Mouse (Mus musculus) CH12.LX (cell line): ENCODE data around the gene Irf8. TPM values are rescaled to one million over a fixed set of nuclear protein-coding genes. Genes with fewer than 3 reads are reported as not detected.
A peak's percentile ranks its signal among the peaks of the same experiment; 100 is the strongest.

Experiments
- DNase-seq: peaks from one replicate; pipeline ENCODE4 v3.0.0-alpha.2; 2013; ENCODE audit errors: extremely low read depth
- H3K27ac ChIP-seq: 2 replicates; pipeline ENCODE4 v1.5.1; 2012; ENCODE audit warnings: low read depth, mild to moderate bottlenecking, control low read depth, moderate library complexity; ENCODE audit not compliant: insufficient read depth
- H3K27me3 ChIP-seq: replicated peaks from 2 replicates; pipeline ENCODE3; 2012; ENCODE audit warnings: inconsistent platforms
- H3K36me3 ChIP-seq, 2 experiments: replicated peaks in 1 of 2; 2 replicates each; pipeline versions ENCODE3 to v1.6.1; 2012; ENCODE audit warnings: inconsistent platforms in 1 of 2, low read length in 1 of 2, mild to moderate bottlenecking in 1 of 2, mixed read lengths in 1 of 2, moderate library complexity in 1 of 2; ENCODE audit not compliant: control insufficient read depth in 1 of 2, insufficient read depth in 1 of 2
- H3K4me1 ChIP-seq, 2 experiments: 2 replicates each; pipeline ENCODE4 v1.6.1; 2012; ENCODE audit warnings: inconsistent platforms in 1 of 2, moderate library complexity in 1 of 2; ENCODE audit not compliant: insufficient read depth in 2 of 2, control insufficient read depth in 1 of 2
- H3K4me2 ChIP-seq: 2 replicates; pipeline ENCODE4 v1.6.1; 2012; ENCODE audit warnings: low read depth, mild to moderate bottlenecking, control low read depth; ENCODE audit not compliant: poor library complexity, insufficient read depth, severe bottlenecking
- H3K4me3 ChIP-seq, 3 experiments: fragments of 150-350 bp in 1 of 3; sonication (generic) in 1 of 3; replicated peaks in 1 of 3; 2 replicates each; pipeline versions ENCODE3 to v1.5.1; 2011 to 2012; ENCODE audit warnings: low read depth in 2 of 3, low read length in 2 of 3, mild to moderate bottlenecking in 2 of 3, moderate library complexity in 2 of 3, control low read depth in 1 of 3, improper control_type of control experiment in 1 of 3, inconsistent platforms in 1 of 3, mixed read lengths in 1 of 3; ENCODE audit not compliant: poor library complexity in 1 of 3
- H3K79me2 ChIP-seq: replicated peaks from 2 replicates; pipeline ENCODE4 v1.6.1; 2012; ENCODE audit warnings: mild to moderate bottlenecking, moderate library complexity; ENCODE audit not compliant: control insufficient read depth, poor library complexity, insufficient read depth, severe bottlenecking; ENCODE audit errors: extremely low read depth
- H3K9ac ChIP-seq: 2 replicates; pipeline ENCODE4 v1.6.1; 2012; ENCODE audit warnings: low read depth, mild to moderate bottlenecking, control low read depth, moderate library complexity; ENCODE audit not compliant: insufficient read depth
- H3K9me3 ChIP-seq: replicated peaks from 2 replicates; pipeline ENCODE3; 2012; ENCODE audit warnings: low read length, inconsistent platforms, mixed read lengths
- CHD1 ChIP-seq: IDR thresholded peaks from 2 replicates; pipeline ENCODE4 v1.6.1; 2012; ENCODE audit warnings: low read depth, low read length, improper control_type of control experiment, inconsistent platforms
- CHD2 ChIP-seq: IDR thresholded peaks from 2 replicates; pipeline ENCODE4 v1.6.1; 2011; ENCODE audit warnings: low read length, improper control_type of control experiment
- E2F4 ChIP-seq: IDR thresholded peaks from 2 replicates; pipeline ENCODE4 v1.6.1; 2011; ENCODE audit warnings: low read depth, low read length, improper control_type of control experiment; ENCODE audit not compliant: insufficient replicate concordance
- EP300 ChIP-seq: IDR thresholded peaks from 2 replicates; pipeline ENCODE4 v1.6.1; 2011; ENCODE audit warnings: low read length, improper control_type of control experiment
- ETS1 ChIP-seq: conservative IDR thresholded peaks from 2 replicates; pipeline ENCODE4 v1.6.1; 2012; ENCODE audit warnings: low read depth, mild to moderate bottlenecking, inconsistent platforms, low read length, improper control_type of control experiment, moderate library complexity
- GABPA ChIP-seq: IDR thresholded peaks from 2 replicates; pipeline ENCODE4 v1.6.1; 2012; ENCODE audit warnings: low read depth, low read length, improper control_type of control experiment, inconsistent platforms; ENCODE audit not compliant: insufficient replicate concordance
- HCFC1 ChIP-seq: IDR thresholded peaks from 2 replicates; pipeline ENCODE4 v1.6.1; 2012; ENCODE audit warnings: low read depth, mild to moderate bottlenecking, inconsistent platforms, low read length, improper control_type of control experiment
- IRF4 ChIP-seq: IDR thresholded peaks from 2 replicates; pipeline ENCODE4 v1.6.1; 2014; ENCODE audit warnings: low read depth, mild to moderate bottlenecking, inconsistent platforms, low read length, improper control_type of control experiment
- MEF2A ChIP-seq: IDR thresholded peaks from 2 replicates; pipeline ENCODE4 v1.6.1; 2014; ENCODE audit warnings: low read depth, mild to moderate bottlenecking, inconsistent platforms, low read length, improper control_type of control experiment, borderline replicate concordance
- NELFE ChIP-seq: IDR thresholded peaks from 2 replicates; pipeline ENCODE4 v1.6.1; 2011; ENCODE audit warnings: low read depth, low read length, improper control_type of control experiment
- PAX5 ChIP-seq: IDR thresholded peaks from 2 replicates; pipeline ENCODE4 v1.6.1; 2012; ENCODE audit warnings: low read length, inconsistent platforms, mixed read lengths
- POLR2A ChIP-seq: IDR thresholded peaks from 2 replicates; pipeline ENCODE4 v1.6.1; 2011; ENCODE audit warnings: low read depth, mild to moderate bottlenecking, improper control_type of control experiment, low read length
- RAD21 ChIP-seq: IDR thresholded peaks from 2 replicates; pipeline ENCODE4 v1.6.1; 2011; ENCODE audit warnings: low read depth, mild to moderate bottlenecking, low read length, improper control_type of control experiment, moderate library complexity
- SIN3A ChIP-seq: IDR thresholded peaks from 2 replicates; pipeline ENCODE4 v1.6.1; 2012; ENCODE audit warnings: low read length, improper control_type of control experiment, inconsistent platforms
- SMC3 ChIP-seq: IDR thresholded peaks from 2 replicates; pipeline ENCODE4 v1.6.1; 2011; ENCODE audit warnings: low read depth, low read length, improper control_type of control experiment
- TBP ChIP-seq: conservative IDR thresholded peaks from 2 replicates; pipeline ENCODE4 v1.6.1; 2011; ENCODE audit warnings: low read depth, low read length, improper control_type of control experiment
- TCF12 ChIP-seq: IDR thresholded peaks from 2 replicates; pipeline ENCODE4 v1.6.1; 2014; ENCODE audit warnings: low read depth, mild to moderate bottlenecking, inconsistent platforms, low read length, improper control_type of control experiment
- UBTF ChIP-seq: IDR thresholded peaks from 2 replicates; pipeline ENCODE4 v1.6.1; 2012; ENCODE audit warnings: low read depth, mild to moderate bottlenecking, inconsistent platforms, low read length, improper control_type of control experiment, moderate library complexity
- USF1 ChIP-seq: IDR thresholded peaks from 2 replicates; pipeline ENCODE4 v1.6.1; 2014; ENCODE audit warnings: low read depth, mild to moderate bottlenecking, inconsistent platforms, low read length, improper control_type of control experiment
- ZC3H11A ChIP-seq: IDR thresholded peaks from 2 replicates; pipeline ENCODE4 v1.6.1; 2012; ENCODE audit warnings: low read depth, mild to moderate bottlenecking, inconsistent platforms, low read length, improper control_type of control experiment
- ZKSCAN1 ChIP-seq: IDR thresholded peaks from 2 replicates; pipeline ENCODE4 v1.6.1; 2012; ENCODE audit warnings: low read depth, inconsistent platforms, low read length, improper control_type of control experiment, borderline replicate concordance
- ZMIZ1 ChIP-seq: IDR thresholded peaks from 2 replicates; pipeline ENCODE4 v1.6.1; 2012; ENCODE audit warnings: low read depth, mild to moderate bottlenecking, inconsistent platforms, low read length, improper control_type of control experiment
- ZNF384 ChIP-seq: IDR thresholded peaks from 2 replicates; pipeline ENCODE4 v1.6.1; 2012; ENCODE audit warnings: low read depth, low read length, improper control_type of control experiment, inconsistent platforms
- dilution Hi-C: fragments of 300-500 bp; cut with MboI; formaldehyde crosslinking; loops from 2 replicates; pipeline ENCODE4 v1.14.3; 2020; ENCODE audit warnings: low sequenced_read_pairs; ENCODE audit not compliant: extremely low pct_unique_long_range_greater_than_20kb, extremely low pct_ligation_motif_present
- in situ Hi-C: fragments of 300-500 bp; cut with MboI; formaldehyde crosslinking; loops from 3 replicates; pipeline ENCODE4 v1.14.3; 2019; ENCODE audit warnings: low sequenced_read_pairs, low pct_ligation_motif_present, low pct_unique_long_range_greater_than_20kb, mixed read lengths
- polyA plus RNA-seq: library from polyadenylated mRNA; unstranded; fragments of >175 nt; gene quantifications from 2 replicates; pipeline ENCODE4 v1.2.1, GENCODE M21; 2012; ENCODE audit warnings: low read depth; ENCODE audit not compliant: insufficient read length
- total RNA-seq, 2 experiments: library from RNA; depleted of rRNA; stranded (reverse); fragments of 300-350 nt in 1 of 2; fragments of >200 nt in 1 of 2; gene quantifications; 2 replicates each; pipeline ENCODE4 v1.2.3; 2012 to 2014

The Irf8 gene
- total and polyA plus RNA-seq, 3 experiments, result 13.3 to 34.3 (median 17.7) TPM

DNA sequence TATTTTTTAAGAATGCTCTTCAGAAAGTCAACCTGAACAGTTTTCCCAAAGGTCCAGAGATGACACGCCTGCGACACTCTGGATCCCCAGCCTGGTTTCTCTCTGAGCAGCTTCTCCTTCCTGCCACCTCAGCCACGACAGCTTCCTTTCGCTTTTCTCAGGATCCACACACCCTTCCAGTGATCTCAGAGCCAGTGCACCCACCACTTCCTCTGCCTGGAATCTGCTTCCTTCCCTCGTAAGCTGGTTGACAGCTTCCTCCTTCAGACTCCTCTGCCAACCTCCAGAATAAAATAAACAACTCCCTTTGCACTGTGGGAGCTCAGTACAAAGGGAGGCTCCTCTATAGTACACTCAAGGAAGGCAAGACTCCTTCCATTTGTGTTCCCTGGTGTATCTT, 27.1 kb downstream of the Irf8 start:
- no peak overlapping the region for H3K9ac ChIP-seq
- in situ Hi-C loops (no loop called here), dilution Hi-C loops (no loop called here)
- TF ChIP-seq IRF4 (no peak), UBTF (no peak), TBP (no peak), PAX5 (no peak), ZKSCAN1 (no peak), HCFC1 (no peak), ZMIZ1 (no peak), CHD1 (no peak), GABPA (no peak), E2F4 (no peak), SMC3 (no peak), POLR2A (no peak), RAD21 (no peak), SIN3A (no peak), CHD2 (no peak), ZC3H11A (no peak), TCF12 (no peak), ETS1 (no peak)
- no peak overlapping the region for H3K4me2 ChIP-seq
- H3K4me3 ChIP-seq, result no peak overlapping the region
- no peaks in the 10 kb centered on the region for H3K36me3 ChIP-seq
- no peak overlapping the region for H3K27ac ChIP-seq
- no peaks in the 10 kb centered on the region for H3K9me3 ChIP-seq
- no peaks in the 10 kb centered on the region for H3K79me2 ChIP-seq
- H3K27me3 ChIP-seq, result peaks cover 2% of the 10 kb centered on the region
- H3K4me1 ChIP-seq, result peaks cover 45 to 86% of the 10 kb centered on the region in 2 experiments
- no peak for DNase-seq

DNA sequence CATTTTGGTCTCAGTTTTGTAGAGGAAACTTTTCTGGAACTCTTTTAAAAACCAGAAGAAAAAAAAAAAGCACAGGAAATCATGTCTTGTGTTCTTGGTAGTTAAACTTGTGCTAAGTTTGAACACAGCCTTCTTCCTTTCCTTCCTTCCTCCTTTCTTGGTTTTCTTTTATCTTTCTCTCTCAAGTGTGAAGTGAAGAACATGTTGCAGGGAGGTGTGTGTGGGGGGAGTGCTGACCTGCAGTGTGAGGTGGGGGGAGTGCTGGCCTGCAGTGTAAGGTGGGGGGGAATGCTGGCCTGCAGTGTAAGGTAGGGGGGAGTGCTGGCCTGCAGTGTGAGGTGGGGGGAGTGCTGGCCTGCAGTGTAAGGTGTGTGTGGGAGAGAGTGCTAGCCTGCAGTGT, 28.5 kb downstream of the Irf8 start:
- H3K4me3 ChIP-seq, result peak overlapping the region in 1 of 3 experiments; percentile 52
- no peaks in the 10 kb centered on the region for H3K9me3 ChIP-seq
- in situ Hi-C loops, result no loop called here
- H3K36me3 ChIP-seq, result no peaks in the 10 kb centered on the region
- no peaks in the 10 kb centered on the region for H3K79me2 ChIP-seq
- no peak for TF ChIP-seq SIN3A
- TF ChIP-seq IRF4, result peak; percentile 23; the same call in 1 of the 2 replicates
- TF ChIP-seq ZKSCAN1, result no peak
- TF ChIP-seq USF1, result no peak
- peak; percentile 36; the same call in 1 of the 2 replicates for TF ChIP-seq MEF2A
- peak; percentile 38; the same call in 1 of the 2 replicates for TF ChIP-seq EP300
- TF ChIP-seq ZNF384, result peak; percentile 90
- no peak for TF ChIP-seq NELFE
- TF ChIP-seq, all 38 proteins: peak for 4
- Histone ChIP-seq H3K27ac (peak overlapping the region; percentile 19; the same call in 1 of the 2 replicates), H3K4me1 (peaks cover 42 to 82% of the 10 kb centered on the region in 2 experiments), H3K27me3 (peaks cover 4% of the 10 kb centered on the region), H3K4me2 (no peak overlapping the region), H3K9ac (no peak overlapping the region)
- dilution Hi-C loops, result no loop called here
- DNase-seq, result no peak
